Mouse (Mus musculus) urinary bladder, adult 2 months (tissue): ENCODE data around the gene Slc15a2. TPM values are rescaled to one million over a fixed set of nuclear protein-coding genes. Genes with fewer than 3 reads are reported as not detected.

Experiments used
- DNase-seq: peaks from one replicate; pipeline ENCODE4 v3.0.0; 2022; ENCODE audit warnings: low spot score
- polyA plus RNA-seq: library from polyadenylated mRNA; depleted of rRNA; stranded (reverse); fragments of >200 nt; gene quantifications from 2 replicates; pipeline ENCODE4 v1.2.3, GENCODE M21; 2012; rRNA removed

Gene Slc15a2
- polyA plus RNA-seq = 1.6 and 6.5 TPM in 2 replicates

DNA sequence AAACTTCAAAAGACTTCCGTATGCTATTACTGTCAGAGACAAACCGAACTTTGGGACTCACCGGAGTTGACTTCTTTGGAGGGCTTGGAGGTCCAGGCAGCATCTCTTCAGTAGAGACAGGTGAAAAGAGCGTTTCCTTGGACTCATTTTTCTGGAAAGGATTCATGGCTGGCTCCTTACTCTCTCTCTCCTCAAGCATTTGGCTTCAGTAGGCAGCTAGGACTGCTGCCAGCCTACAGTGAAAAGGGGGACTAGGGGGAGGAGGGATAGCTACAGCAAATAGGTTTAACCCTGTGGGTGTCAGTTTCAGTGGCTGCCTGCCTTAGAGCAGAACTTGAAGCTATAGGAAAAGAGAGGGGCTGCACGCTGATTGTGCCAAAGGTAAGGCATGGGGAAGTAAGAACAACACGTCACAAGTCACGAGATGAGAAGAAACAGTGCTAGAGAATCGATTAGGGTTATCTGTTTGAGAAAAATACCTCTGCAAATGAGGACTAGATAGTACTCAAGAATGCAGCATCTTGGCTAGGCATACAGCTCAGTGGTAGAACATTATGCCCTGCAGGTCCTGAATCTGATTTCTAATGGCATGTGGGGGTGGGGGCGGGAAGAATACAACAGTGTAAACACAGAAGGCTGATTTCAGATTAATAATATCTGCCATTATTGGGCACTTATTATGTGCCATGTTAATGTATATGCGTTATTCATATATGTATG, at the start of gene Slc15a2:
Gene Slc15a2, minus strand, starts transcription at position 369 of the 720 bp plus-strand sequence.
- no peak for DNase-seq

GRCm38 (mm10) chr16:36828820-36829219, 44.1 kb upstream of the Slc15a2 start:
- DNase-seq = no peak

GRCm38 (mm10) chr16:36828054-36828786, 43.5 kb upstream of the Slc15a2 start, which contains the start of gene Iqcb1:
TSS of gene Iqcb1 (plus strand) at chr16:36828385.
- DNase-seq = peak; percentile 70

- no peak for DNase-seq
Measured at GRCm38 (mm10) chr16:36827611-36828053, 42.9 kb upstream of the Slc15a2 start.

DNA sequence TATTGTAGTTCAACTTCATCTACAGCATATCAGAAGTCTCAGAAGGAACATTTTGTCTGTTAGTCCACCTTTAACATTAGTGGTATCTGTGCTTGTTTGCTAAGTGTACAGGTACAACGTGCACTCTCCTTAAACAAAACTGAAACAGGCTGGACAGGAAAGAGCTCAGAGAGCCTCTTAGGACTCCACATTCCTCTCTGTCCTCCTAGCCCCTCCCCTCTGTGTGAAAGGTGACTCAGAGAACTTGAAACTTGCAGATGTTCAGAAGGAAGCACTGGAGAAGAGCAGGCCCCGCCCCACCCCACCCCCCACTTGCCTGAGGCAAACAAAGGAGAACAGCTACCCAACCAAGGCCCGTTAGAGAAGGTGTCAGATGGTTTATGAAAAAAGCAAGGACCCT, 36.7 kb upstream of the Slc15a2 start:
- DNase-seq = no peak

DNA sequence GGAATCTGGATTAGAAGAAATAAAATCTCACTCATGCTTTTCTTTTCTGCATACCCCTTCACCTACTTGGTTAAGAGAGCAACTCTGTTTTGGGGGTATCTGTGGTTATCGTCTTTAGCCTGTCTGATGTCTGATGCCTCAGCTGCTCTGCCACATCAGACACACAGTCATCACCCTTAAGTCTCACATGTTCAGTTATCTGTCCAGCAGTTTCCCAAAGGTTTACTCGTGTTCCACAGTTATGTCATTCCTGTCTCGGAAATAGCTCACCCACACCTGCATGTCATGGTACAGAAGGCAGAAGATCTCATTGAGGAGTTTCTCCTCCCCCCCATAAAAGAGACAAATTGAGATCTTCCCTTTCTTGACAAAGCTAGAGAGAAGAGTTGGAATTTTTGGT, 36.0 kb upstream of the Slc15a2 start:
- no peak for DNase-seq

- no peak for DNase-seq
Measured at GRCm38 (mm10) chr16:36820016-36820415, 35.3 kb upstream of the Slc15a2 start.

GRCm38 (mm10) chr16:36817321-36817926, 32.7 kb upstream of the Slc15a2 start:
- DNase-seq = no peak

GRCm38 (mm10) chr16:36816916-36817315, 32.2 kb upstream of the Slc15a2 start:
- no peak for DNase-seq

DNA sequence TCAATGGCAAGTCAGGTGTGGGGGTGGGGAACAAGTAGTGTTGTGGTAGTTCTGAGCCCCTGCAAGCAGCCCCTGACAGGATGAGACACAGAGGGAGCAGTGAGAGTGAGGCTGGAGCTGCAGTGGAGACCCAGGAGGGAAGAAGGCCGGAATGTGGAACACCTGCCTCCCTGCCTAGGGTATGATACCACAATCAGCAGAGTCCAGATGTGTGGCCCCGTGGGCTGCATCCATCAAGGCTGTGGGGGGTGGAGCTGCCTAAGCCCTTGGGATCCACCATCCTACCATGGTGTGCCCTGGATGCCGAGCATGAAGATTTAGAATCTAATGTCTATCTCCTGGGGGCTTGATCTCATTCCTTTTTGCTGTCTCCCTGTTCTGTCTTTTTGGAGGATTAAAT, 28.9 kb upstream of the Slc15a2 start:
- no peak for DNase-seq

DNA sequence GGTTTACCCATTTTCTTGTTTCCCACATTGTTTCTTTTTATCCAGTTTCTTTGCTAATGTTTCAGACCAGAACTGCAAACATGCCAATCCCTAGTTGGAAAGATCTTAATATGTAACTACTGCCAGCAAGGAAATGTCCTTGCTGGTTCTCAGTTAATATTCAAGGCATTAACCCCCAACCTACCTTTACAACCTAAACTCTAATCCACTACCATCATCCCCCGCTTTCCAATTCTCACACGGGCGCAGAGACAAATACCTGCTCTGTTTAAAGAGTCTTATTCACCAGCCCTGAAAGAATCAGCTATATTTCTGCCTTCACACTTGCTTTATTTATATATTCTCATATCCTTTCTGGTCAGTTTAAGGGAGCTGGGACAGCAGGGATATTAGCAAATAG, 23.9 kb upstream of the Slc15a2 start:
- DNase-seq = no peak

DNA sequence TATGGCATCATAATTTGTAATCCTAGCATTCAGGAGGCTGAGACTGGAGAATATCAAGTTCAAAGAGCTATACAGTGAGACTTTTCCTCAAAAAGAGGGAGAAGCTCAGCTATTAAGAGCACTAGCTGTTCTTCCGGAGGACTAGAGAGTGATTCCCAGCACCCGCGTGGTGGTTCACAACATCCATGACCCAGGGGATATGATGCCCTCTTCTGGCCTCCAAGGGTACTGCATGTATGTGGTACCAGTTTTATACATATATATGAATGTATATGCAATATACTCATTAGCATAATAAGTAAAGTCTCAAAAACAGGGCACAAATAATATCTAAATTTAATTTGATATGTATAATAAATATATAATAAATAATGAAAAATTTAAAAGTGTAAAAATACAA, 17.6 kb upstream of the Slc15a2 start:
- DNase-seq = no peak

GRCm38 (mm10) chr16:36798334-36798733, 13.6 kb upstream of the Slc15a2 start:
- DNase-seq = no peak

- no peak for DNase-seq
Measured at GRCm38 (mm10) chr16:36794976-36795375, 10.2 kb upstream of the Slc15a2 start.

GRCm38 (mm10) chr16:36790166-36790565, 5.4 kb upstream of the Slc15a2 start:
- no peak for DNase-seq

DNA sequence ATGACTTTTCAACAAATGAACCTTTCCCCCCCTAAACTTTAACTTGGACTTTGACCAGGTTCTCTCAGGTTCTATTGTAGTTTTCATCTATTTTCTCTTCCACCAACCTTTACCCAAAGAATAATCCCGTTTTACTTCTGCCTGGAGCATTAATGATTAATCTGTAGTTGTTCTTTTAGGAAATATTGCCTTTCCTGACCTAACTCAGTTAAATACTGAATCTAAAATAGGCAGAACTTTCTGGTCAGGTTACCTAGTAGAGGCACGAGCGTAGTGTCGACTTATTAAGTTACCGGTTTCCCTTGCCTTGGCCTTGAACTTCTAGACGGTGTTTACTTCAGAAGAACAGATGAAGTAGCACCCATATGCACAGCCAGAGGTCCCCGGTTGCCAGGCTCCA, 1.7 kb upstream of the Slc15a2 start:
- no peak for DNase-seq

- DNase-seq = no peak
Measured at GRCm38 (mm10) chr16:36784146-36784545, 616 bp downstream of the Slc15a2 start.

- DNase-seq = no peak
Measured at GRCm38 (mm10) chr16:36775658-36776057, 9.1 kb downstream of the Slc15a2 start.

DNA sequence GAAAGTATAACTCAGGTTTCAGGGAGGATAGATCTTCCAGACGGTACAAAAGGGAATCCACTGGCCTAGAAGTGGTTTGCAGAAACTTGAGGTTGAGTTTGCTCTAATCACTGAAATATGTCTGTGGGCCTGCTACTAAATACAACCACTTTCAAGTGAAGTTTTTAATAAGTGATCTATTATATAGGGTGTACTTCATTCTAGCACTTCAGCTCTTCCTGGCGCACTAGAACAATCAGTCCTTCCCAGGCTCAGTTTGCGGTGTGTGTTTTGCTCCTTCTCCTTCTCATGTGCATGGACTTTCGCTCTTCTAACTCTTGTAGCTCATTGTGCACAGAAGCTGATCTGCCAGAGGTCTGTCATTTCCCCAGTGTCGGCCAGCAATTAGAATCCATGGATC, 11.8 kb downstream of the Slc15a2 start:
- DNase-seq = no peak

DNA sequence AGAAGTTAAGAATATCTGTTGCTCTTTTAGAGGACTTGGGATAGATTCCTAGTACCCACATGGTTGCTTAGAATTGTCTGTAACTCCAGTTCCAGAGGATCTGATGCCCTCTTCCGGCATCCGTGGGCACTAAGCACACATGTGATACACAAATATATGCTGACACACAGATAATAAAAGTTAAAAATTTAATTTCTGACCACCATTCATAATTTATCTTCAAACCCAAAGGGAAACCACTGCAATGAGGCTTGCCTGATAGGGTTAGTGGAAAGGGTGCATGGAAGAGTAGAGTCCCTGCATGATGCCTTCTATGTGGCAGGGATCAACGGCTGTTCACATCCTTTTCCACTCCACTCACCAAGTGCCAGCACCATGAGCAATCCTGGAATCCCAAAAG, 13.1 kb downstream of the Slc15a2 start:
- DNase-seq = no peak

GRCm38 (mm10) chr16:36771244-36771643, 13.5 kb downstream of the Slc15a2 start:
- DNase-seq = no peak

DNA sequence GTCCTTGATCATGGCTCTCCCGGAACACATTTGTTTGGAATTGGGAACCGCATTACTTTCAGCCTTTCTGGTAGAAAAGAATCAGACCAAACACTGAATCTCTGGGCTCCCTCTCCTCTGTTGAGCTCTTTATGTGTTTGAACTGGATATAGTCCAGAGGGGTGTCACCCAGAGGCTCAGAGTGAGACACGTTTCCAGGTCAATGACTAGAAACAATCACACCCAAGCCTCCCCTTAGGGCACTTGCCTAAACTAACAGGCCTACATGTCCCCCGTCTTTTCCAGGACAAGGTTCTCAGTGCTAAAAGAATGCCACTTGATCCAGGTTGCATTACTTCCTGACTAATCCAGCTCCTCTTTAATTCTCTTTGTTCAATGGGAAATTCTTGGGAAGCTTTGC, 13.9 kb downstream of the Slc15a2 start:
- DNase-seq = no peak
